Mouse (Mus musculus) midbrain, embryonic 15.5 days (tissue): ENCODE measurements at regions not wholly inside any gene's neighbourhood (a gene's known extent, or its start where the extent isn't known, plus 50 kb on each side); places are given as distances from the start of the nearest gene placed in this dataset.

Experiments
- ATAC-seq: fragments of 200-750 bp; cut with Nextera tagmentation; replicated peaks from 2 replicates; pipeline ENCODE4 v1.8.0; 2017; ENCODE audit warnings: moderate TSS enrichment
- H3K27ac ChIP-seq: fragments of 300-500 bp; sonication (generic); 2 replicates; pipeline ENCODE4 v1.5.1; 2015; ENCODE audit warnings: mild to moderate bottlenecking, inconsistent platforms
- H3K27me3 ChIP-seq: fragments of 300-500 bp; sonication (generic); replicated peaks from 2 replicates; pipeline ENCODE4 v1.6.1; 2015; ENCODE audit warnings: inconsistent platforms
- H3K36me3 ChIP-seq: fragments of 300-500 bp; sonication (generic); replicated peaks from 2 replicates; pipeline ENCODE4 v1.6.1; 2015; ENCODE audit warnings: inconsistent platforms
- H3K4me1 ChIP-seq: fragments of 300-500 bp; sonication (generic); 2 replicates; pipeline ENCODE4 v1.6.1; 2015; ENCODE audit warnings: inconsistent platforms
- H3K4me2 ChIP-seq: fragments of 300-500 bp; sonication (generic); 2 replicates; pipeline ENCODE4 v1.6.1; 2015; ENCODE audit warnings: inconsistent platforms, mild to moderate bottlenecking, moderate library complexity
- H3K4me3 ChIP-seq: fragments of 300-500 bp; sonication (generic); 2 replicates; pipeline ENCODE4 v1.5.1; 2015; ENCODE audit warnings: mild to moderate bottlenecking, inconsistent platforms
- H3K9ac ChIP-seq: fragments of 300-500 bp; sonication (generic); 2 replicates; pipeline ENCODE4 v1.6.1; 2015; ENCODE audit warnings: mild to moderate bottlenecking, inconsistent platforms
- H3K9me3 ChIP-seq: fragments of 300-500 bp; sonication (generic); 2 replicates; pipeline ENCODE4 v1.6.1; 2016; ENCODE audit warnings: inconsistent platforms
- WGBS: fragments of 180-500 bp; shearing (Covaris S2); methylation state at CpG from one replicate; pipeline ENCODE4 v1.1.7; 2015; ENCODE audit warnings: mixed read lengths; 5-methylcytosine and 5-hydroxymethylcytosine counted together

DNA sequence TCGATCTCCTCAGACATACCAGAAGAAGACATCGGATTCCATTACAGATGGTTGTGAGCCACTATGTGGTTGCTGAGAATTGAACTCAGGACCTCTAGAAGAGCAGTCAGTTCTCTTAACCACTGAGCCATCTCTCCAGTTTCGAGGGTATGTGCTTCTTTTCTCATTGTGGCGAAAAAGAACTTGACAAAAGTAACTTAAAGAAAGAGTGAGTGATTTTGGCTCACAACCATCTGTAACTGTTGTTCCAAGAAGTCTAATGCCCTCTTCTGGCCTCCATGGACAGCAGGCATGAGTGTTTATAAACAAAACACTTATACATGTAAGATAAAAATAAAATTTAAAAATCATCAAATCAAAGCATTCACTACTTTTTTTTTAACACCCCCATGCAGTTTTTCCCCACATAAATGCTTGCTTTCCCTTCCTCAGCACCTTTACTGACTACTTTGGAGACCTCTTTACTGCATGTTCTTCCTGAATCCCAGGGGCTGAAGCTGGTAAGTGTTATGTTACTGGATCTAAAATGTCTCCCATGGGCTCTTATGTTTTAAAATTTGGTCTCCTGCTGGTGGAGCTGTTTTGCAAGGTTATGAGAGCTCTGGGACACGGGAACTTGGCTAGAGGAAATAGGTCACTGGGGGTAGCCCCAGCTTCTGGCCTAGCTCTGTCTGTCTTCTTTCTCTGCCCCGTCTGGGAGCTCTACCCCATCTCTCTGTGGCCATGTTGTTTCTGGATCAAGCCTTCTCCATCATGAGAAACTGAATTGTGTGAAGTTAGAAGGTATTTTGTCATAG, 521.8 kb upstream of the Nrp1 start:
- H3K27ac ChIP-seq = no peak overlapping the region
- H3K4me1 ChIP-seq = no peaks in the 10 kb centered on the region
- no peaks in the 10 kb centered on the region for H3K36me3 ChIP-seq
- 82% methylated on average over 6 of the region's 6 CpGs for WGBS
- no peaks in the 10 kb centered on the region for H3K9me3 ChIP-seq
- no peak overlapping the region for H3K4me2 ChIP-seq
- no peaks in the 10 kb centered on the region for H3K27me3 ChIP-seq
- no peak for ATAC-seq
- no peak overlapping the region for H3K4me3 ChIP-seq
- H3K9ac ChIP-seq = no peak overlapping the region

GRCm38 (mm10) chr8:127838311-127838710, 520.1 kb upstream of the Nrp1 start:
- Histone ChIP-seq H3K36me3 (no peaks in the 10 kb centered on the region), H3K4me1 (no peaks in the 10 kb centered on the region), H3K4me2 (no peak overlapping the region), H3K9me3 (no peaks in the 10 kb centered on the region), H3K27ac (no peak overlapping the region), H3K27me3 (no peaks in the 10 kb centered on the region), H3K4me3 (no peak overlapping the region), H3K9ac (no peak overlapping the region)
- no peak for ATAC-seq

DNA sequence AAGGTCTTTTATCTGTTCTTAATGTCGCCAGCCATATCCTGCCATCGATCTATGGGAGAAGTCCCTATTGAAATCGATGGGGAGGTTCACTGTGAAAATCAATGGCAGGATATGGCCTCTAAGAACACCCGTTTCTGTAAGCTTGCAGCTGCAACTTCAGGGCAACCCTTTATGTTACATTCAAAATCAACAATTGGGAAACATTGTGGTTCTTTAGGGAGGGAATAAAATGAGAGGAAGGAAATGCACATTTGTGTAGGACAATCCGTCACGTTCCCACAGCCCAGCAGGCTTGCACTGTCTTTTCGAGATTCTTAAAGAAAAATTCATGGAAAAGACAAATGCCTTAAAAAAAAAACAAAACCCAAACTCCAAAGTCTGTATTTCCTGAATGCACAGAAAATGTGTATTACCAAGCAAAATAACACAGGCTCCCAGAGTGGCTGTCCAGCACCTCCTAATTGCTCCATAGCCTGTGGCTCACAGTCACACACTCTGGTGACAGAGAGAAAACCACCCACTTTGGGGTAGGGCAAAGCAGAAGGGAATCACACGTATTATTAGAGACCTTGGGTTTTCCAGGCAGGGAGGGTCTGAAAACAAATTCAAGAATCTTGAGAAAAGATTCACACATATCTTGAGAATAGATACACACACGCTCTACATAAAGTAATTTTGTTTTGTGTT, 510.9 kb upstream of the Nrp1 start:
- H3K4me2 ChIP-seq = no peak overlapping the region
- H3K27ac ChIP-seq = no peak overlapping the region
- WGBS = 81% methylated on average over 9 of the region's 9 CpGs
- H3K4me3 ChIP-seq = no peak overlapping the region
- no peaks in the 10 kb centered on the region for H3K36me3 ChIP-seq
- no peak for ATAC-seq
- no peaks in the 10 kb centered on the region for H3K4me1 ChIP-seq
- H3K27me3 ChIP-seq = no peaks in the 10 kb centered on the region
- H3K9me3 ChIP-seq = no peaks in the 10 kb centered on the region
- no peak overlapping the region for H3K9ac ChIP-seq

DNA sequence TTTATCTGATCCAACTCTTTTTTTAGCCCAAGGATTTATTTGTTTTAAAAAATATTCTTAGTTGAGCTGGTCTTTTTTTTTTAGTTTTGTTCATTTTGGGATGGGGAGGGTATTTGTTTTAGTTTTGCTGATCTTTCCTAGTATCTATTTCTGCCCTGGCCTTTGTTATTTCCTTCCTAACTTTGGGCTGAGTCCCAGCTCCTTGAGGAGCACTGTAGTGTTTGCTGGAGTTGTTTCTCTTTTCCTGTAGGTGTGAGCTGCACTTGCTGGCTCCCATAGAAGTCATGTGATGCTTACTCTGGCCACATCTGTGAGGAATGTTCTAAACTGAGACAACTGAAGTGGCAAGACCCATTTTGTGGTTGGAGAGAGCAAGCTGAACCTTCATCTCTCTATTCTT, 508.5 kb upstream of the Nrp1 start:
- Histone ChIP-seq H3K27me3 (no peaks in the 10 kb centered on the region), H3K4me1 (no peaks in the 10 kb centered on the region), H3K4me3 (no peak overlapping the region), H3K9ac (no peak overlapping the region), H3K27ac (no peak overlapping the region), H3K36me3 (no peaks in the 10 kb centered on the region), H3K4me2 (no peak overlapping the region), H3K9me3 (no peaks in the 10 kb centered on the region)
- no peak for ATAC-seq

- Histone ChIP-seq H3K27ac (no peak overlapping the region), H3K27me3 (no peaks in the 10 kb centered on the region), H3K4me2 (no peak overlapping the region), H3K9me3 (no peaks in the 10 kb centered on the region), H3K4me1 (peaks cover 6% of the 10 kb centered on the region; the same call in 1 of the 2 replicates), H3K4me3 (no peak overlapping the region), H3K36me3 (no peaks in the 10 kb centered on the region), H3K9ac (no peak overlapping the region)
- no peak for ATAC-seq
- WGBS = 36% methylated on average over 4 of the region's 4 CpGs
Measured at GRCm38 (mm10) chr8:127855653-127856300, 502.6 kb upstream of the Nrp1 start.

DNA sequence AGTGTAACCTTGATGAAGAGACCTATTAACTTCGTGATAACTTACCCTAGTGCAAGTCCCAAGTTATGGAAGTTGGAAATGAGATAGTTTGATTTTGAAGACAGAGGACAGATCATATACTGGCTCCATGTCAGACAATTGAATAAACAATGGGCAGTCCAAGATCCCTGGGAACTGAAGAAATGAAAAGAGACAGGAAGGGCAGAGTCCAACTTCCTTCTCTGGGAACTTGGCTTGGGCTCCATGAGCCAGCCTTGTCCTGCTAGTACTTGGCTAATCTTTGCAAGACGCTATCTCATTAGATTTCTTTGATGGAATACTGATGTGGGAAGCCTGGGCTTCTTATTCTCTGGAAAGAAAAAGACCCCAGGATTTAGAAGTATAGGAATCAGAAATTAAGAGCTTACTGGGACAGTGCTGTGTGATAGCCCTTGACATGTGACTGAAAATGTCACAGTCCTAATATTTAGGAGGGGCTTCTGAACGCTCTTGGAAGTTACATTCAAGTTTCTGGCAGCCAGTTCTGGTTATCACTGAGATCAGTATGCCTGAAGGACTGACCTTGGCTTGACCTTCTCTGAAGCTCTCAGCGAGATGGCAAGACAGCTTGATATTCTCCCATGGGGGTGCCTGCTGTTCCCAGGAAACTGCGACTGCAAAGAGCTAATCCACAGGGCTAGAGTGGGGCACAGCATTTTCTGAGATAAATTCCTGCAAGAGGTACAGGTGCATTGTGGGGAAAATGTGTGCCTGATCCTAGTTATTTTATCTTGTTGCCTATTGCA, 501.9 kb upstream of the Nrp1 start:
- Histone ChIP-seq H3K9me3 (no peaks in the 10 kb centered on the region), H3K27ac (no peak overlapping the region), H3K4me2 (no peak overlapping the region), H3K4me1 (peaks cover 6% of the 10 kb centered on the region; the same call in 1 of the 2 replicates), H3K27me3 (no peaks in the 10 kb centered on the region), H3K9ac (no peak overlapping the region), H3K36me3 (no peaks in the 10 kb centered on the region), H3K4me3 (no peak overlapping the region)
- no peak for ATAC-seq
- WGBS = 60% methylated on average over 5 of the region's 5 CpGs

- no peak for ATAC-seq
- no peak overlapping the region for H3K27ac ChIP-seq
- H3K4me1 ChIP-seq = peaks cover 6% of the 10 kb centered on the region; the same call in 1 of the 2 replicates
- no peaks in the 10 kb centered on the region for H3K36me3 ChIP-seq
- no peak overlapping the region for H3K4me3 ChIP-seq
- WGBS = 65% methylated on average over 3 of the region's 3 CpGs
- no peak overlapping the region for H3K4me2 ChIP-seq
- no peak overlapping the region for H3K9ac ChIP-seq
- no peaks in the 10 kb centered on the region for H3K27me3 ChIP-seq
- no peaks in the 10 kb centered on the region for H3K9me3 ChIP-seq
Measured at GRCm38 (mm10) chr8:127859036-127859435, 499.4 kb upstream of the Nrp1 start.

DNA sequence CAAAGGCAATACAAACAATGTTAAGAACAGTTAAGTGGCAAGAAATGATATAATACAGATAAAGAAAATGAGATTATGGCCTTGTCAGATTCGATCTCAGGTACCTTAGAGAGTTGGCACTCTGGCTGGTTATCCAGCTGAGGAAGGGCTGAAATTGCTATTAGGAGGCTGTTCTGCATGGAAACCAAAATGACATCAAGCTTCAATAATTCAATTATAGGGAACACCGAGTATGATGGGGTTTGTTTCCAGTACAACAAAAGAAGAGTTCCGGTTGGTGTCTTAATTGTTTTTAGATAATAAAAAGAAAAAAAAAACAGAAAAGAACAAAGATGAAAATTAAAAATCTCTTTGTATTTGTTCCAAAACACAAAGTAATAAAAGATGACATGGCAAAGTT, 498.0 kb upstream of the Nrp1 start:
- Histone ChIP-seq H3K9me3 (no peaks in the 10 kb centered on the region), H3K27ac (no peak overlapping the region), H3K4me3 (no peak overlapping the region), H3K27me3 (no peaks in the 10 kb centered on the region), H3K36me3 (no peaks in the 10 kb centered on the region), H3K4me1 (peaks cover 6% of the 10 kb centered on the region; the same call in 1 of the 2 replicates), H3K4me2 (no peak overlapping the region), H3K9ac (no peak overlapping the region)
- 73% methylated on average over 3 of the region's 3 CpGs for WGBS
- ATAC-seq = no peak

- H3K27ac ChIP-seq = no peak overlapping the region
- H3K9me3 ChIP-seq = no peaks in the 10 kb centered on the region
- H3K36me3 ChIP-seq = no peaks in the 10 kb centered on the region
- no peak overlapping the region for H3K4me3 ChIP-seq
- WGBS = 58% methylated on average over 3 of the region's 3 CpGs
- H3K27me3 ChIP-seq = no peaks in the 10 kb centered on the region
- H3K9ac ChIP-seq = no peak overlapping the region
- H3K4me2 ChIP-seq = no peak overlapping the region
- H3K4me1 ChIP-seq = peaks cover 3% of the 10 kb centered on the region; the same call in 1 of the 2 replicates
- ATAC-seq = no peak
Measured at GRCm38 (mm10) chr8:127860891-127861290, 497.5 kb upstream of the Nrp1 start.

DNA sequence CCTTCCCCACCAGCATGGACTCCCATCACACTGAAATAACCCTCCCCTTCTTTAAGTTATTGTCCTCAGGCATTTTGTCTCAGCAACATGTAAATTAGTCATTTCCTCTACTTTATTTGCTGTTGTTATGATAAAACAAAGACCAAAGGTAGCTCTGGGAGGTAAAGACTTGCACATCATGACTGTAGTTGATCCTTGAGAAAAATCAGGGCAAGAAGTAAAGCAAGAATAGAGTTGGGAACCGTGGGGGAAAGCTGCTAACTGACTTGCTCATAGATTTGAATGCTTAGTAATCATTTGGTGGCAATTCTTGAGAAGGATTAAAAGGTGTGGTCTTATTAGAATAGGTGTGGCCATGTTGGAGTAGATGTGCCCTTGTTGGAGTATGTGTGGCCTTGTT, 473.8 kb upstream of the Nrp1 start:
- Histone ChIP-seq H3K9me3 (no peaks in the 10 kb centered on the region), H3K4me1 (no peaks in the 10 kb centered on the region), H3K27ac (no peak overlapping the region), H3K36me3 (no peaks in the 10 kb centered on the region), H3K4me2 (no peak overlapping the region), H3K27me3 (no peaks in the 10 kb centered on the region), H3K9ac (no peak overlapping the region), H3K4me3 (no peak overlapping the region)
- ATAC-seq = no peak
- 84% methylated on average over 1 of the region's 1 CpGs for WGBS

- Histone ChIP-seq H3K27ac (no peak overlapping the region), H3K4me3 (no peak overlapping the region), H3K9ac (no peak overlapping the region), H3K27me3 (no peaks in the 10 kb centered on the region), H3K36me3 (no peaks in the 10 kb centered on the region), H3K9me3 (no peaks in the 10 kb centered on the region), H3K4me1 (no peaks in the 10 kb centered on the region), H3K4me2 (no peak overlapping the region)
- no peak for ATAC-seq
- WGBS = 81% methylated on average over 3 of the region's 3 CpGs
Measured at GRCm38 (mm10) chr8:127885211-127885610, 473.2 kb upstream of the Nrp1 start.

- H3K36me3 ChIP-seq = no peaks in the 10 kb centered on the region
- no peak overlapping the region for H3K27ac ChIP-seq
- no peak overlapping the region for H3K4me3 ChIP-seq
- no peak for ATAC-seq
- H3K4me2 ChIP-seq = no peak overlapping the region
- H3K9ac ChIP-seq = no peak overlapping the region
- no peaks in the 10 kb centered on the region for H3K9me3 ChIP-seq
- H3K27me3 ChIP-seq = no peaks in the 10 kb centered on the region
- WGBS = 79% methylated on average over 3 of the region's 3 CpGs
- H3K4me1 ChIP-seq = no peaks in the 10 kb centered on the region
Measured at GRCm38 (mm10) chr8:127885831-127886230, 472.6 kb upstream of the Nrp1 start.
